Mouse (Mus musculus): Measurements from ENCODE around the gene Ranbp3l.

- TF ChIP-seq CTCF (IDR thresholded peaks at IDR 0.05; ENCODE audit: borderline replicate concordance, insufficient read depth, low read length), result no peak
- no peak for TF ChIP-seq POLR2A (IDR thresholded peaks at IDR 0.05; ENCODE audit: low read depth, low read length)
These were observed 105.9 kb downstream of the Ranbp3l start for GRCm38 (mm10) chr15:9073684-9074083.
